Mouse (Mus musculus): ENCODE data around the gene Neurod2.

GRCm38 (mm10) chr11:98342000-98342945 is 12.8 kb upstream of the Neurod2 start:
- no peak for TF ChIP-seq MYOG (IDR thresholded peaks at IDR 0.05; ENCODE audit: control insufficient read depth in 1 of 3, insufficient read depth in 1 of 3, insufficient read length in 2 of 3, low read depth in 2 of 3)
- TF ChIP-seq POLR2A (IDR thresholded peaks at IDR 0.05; ENCODE audit: insufficient read length, low read depth) = no peak
- TF ChIP-seq TCF12 (IDR thresholded peaks at IDR 0.05; ENCODE audit: insufficient read depth, poor library complexity, severe bottlenecking) = no peak
